10 mouse cellular contexts compared by ENCODE assay signal in genomic region chr11:71847684-71848367, GRCm38 (mm10).
DNase-seq lines count a peak whose midpoint lies in the region; ATAC-seq and TF ChIP-seq lines count a peak whose summit lies in the region.
"Had no signal": no experiment of that assay in that cellular context is flagged by ENCODE, and none has a peak within 500 bp of the region (broad histone marks: within the 10 kb centered on the region; RNA-seq: fewer than 3 reads in every experiment).

No protein-coding gene starts in this region.

- DNase-seq in hindbrain, embryonic 14.5 days (ENCODE audit: low spot score) = peak; percentile 29
- DNase-seq in hindbrain, embryonic 10.5 days (ENCODE audit: low spot score) = no peak
- DNase-seq in thymus, adult 2 months = peak; percentile 3
- no peak for DNase-seq in thymus, postnatal 14 days
- DNase-seq in retina, postnatal 7 days (ENCODE audit: low read depth, low spot score) = peak; percentile 9
- DNase-seq in urinary bladder, adult 18-20 months (ENCODE audit: low spot score in 2 of 2) = no peak
- no peak for DNase-seq in adipocyte (ENCODE audit: low spot score)

- no peak for TF ChIP-seq CTCF in thymus, adult 2 months (IDR thresholded peaks at IDR 0.05; ENCODE audit: borderline replicate concordance, control insufficient read depth, extremely low read depth, insufficient read depth, low read length, poor library complexity)
- TF ChIP-seq CTCF in cortical plate, adult 2 months (IDR thresholded peaks at IDR 0.05; ENCODE audit: extremely low read depth, insufficient read depth, low read length) = peak; percentile 70

- H3K4me3 ChIP-seq in hindbrain, embryonic 14.5 days (replicated peaks; ENCODE audit: low read length) = no peak overlapping the region
- no peak overlapping the region for H3K4me3 ChIP-seq in hindbrain, embryonic 10.5 days
- no peak overlapping the region for H3K4me3 ChIP-seq in thymus, adult 2 months (ENCODE audit: control insufficient read depth, insufficient read depth, low read length)
- H3K4me3 ChIP-seq in cortical plate, adult 2 months (ENCODE audit: insufficient read depth, low read length) = no peak overlapping the region
- H3K4me3 ChIP-seq: hindbrain, embryonic 15.5 days; midbrain, embryonic 12.5 days had no signal

- no peaks in the 10 kb centered on the region for H3K27me3 ChIP-seq in hindbrain, embryonic 14.5 days (ENCODE audit: control insufficient read depth, insufficient read depth, low read length)
- H3K27me3 ChIP-seq in hindbrain, embryonic 10.5 days (ENCODE audit: insufficient read depth, poor library complexity, severe bottlenecking) = no peaks in the 10 kb centered on the region
- no peaks in the 10 kb centered on the region for H3K27me3 ChIP-seq in thymus, adult 2 months (ENCODE audit: control insufficient read depth, insufficient read depth, low read length)
- H3K27me3 ChIP-seq: hindbrain, embryonic 15.5 days; midbrain, embryonic 12.5 days had no signal

- no peaks in the 10 kb centered on the region for H3K4me1 ChIP-seq in hindbrain, embryonic 14.5 days (replicated peaks; ENCODE audit: control insufficient read depth, insufficient read depth, low read length)
- H3K4me1 ChIP-seq in hindbrain, embryonic 10.5 days (replicated peaks) = no peaks in the 10 kb centered on the region
- H3K4me1 ChIP-seq in thymus, adult 2 months (replicated peaks; ENCODE audit: control insufficient read depth, insufficient read depth, low read length) = no peaks in the 10 kb centered on the region
- no peaks in the 10 kb centered on the region for H3K4me1 ChIP-seq in cortical plate, adult 2 months (ENCODE audit: control insufficient read depth, insufficient read depth, low read length)
- H3K4me1 ChIP-seq: midbrain, embryonic 12.5 days had no signal

- ATAC-seq in hindbrain, embryonic 14.5 days (ENCODE audit: low FRiP score) = no peak

- no peak overlapping the region for H3K9ac ChIP-seq in hindbrain, embryonic 14.5 days
- H3K9ac ChIP-seq: hindbrain, embryonic 15.5 days; midbrain, embryonic 12.5 days had no signal

- H3K9me3 ChIP-seq in hindbrain, embryonic 14.5 days (ENCODE audit: control insufficient read depth, low read length) = no peaks in the 10 kb centered on the region
- no peaks in the 10 kb centered on the region for H3K9me3 ChIP-seq in hindbrain, embryonic 10.5 days
- H3K9me3 ChIP-seq: hindbrain, embryonic 15.5 days; midbrain, embryonic 12.5 days had no signal

- H3K4me2 ChIP-seq in hindbrain, embryonic 14.5 days (replicated peaks) = no peak overlapping the region
- H3K4me2 ChIP-seq: hindbrain, embryonic 15.5 days; midbrain, embryonic 12.5 days had no signal

- no peak overlapping the region for H3K27ac ChIP-seq in hindbrain, embryonic 14.5 days
- H3K27ac ChIP-seq in hindbrain, embryonic 10.5 days = no peak overlapping the region
- H3K27ac ChIP-seq in thymus, adult 2 months (ENCODE audit: control insufficient read depth, insufficient read depth, low read length) = no peak overlapping the region
- no peak overlapping the region for H3K27ac ChIP-seq in cortical plate, adult 2 months (ENCODE audit: insufficient read depth, low read length)
- H3K27ac ChIP-seq: hindbrain, embryonic 15.5 days; midbrain, embryonic 12.5 days had no signal

- 54% methylated on average over 9 of the region's 9 CpGs for WGBS in hindbrain, embryonic 14.5 days
- 67% methylated on average over 9 of the region's 9 CpGs for WGBS in hindbrain, embryonic 10.5 days
- WGBS in thymus, adult 2 months = 70% methylated on average over 9 of the region's 9 CpGs

- TF ChIP-seq POLR2A in thymus, adult 2 months (IDR thresholded peaks at IDR 0.05; ENCODE audit: control insufficient read depth, extremely low read depth, insufficient read depth, low read length, poor library complexity) = no peak
- TF ChIP-seq POLR2A in cortical plate, adult 2 months (IDR thresholded peaks at IDR 0.05; ENCODE audit: extremely low read depth, insufficient read depth, low read length) = no peak

- no peaks in the 10 kb centered on the region for H3K36me3 ChIP-seq in hindbrain, embryonic 14.5 days (replicated peaks; ENCODE audit: control insufficient read depth, insufficient read depth)
- no peaks in the 10 kb centered on the region for H3K36me3 ChIP-seq in hindbrain, embryonic 10.5 days
- no peaks in the 10 kb centered on the region for H3K36me3 ChIP-seq in thymus, adult 2 months (ENCODE audit: control insufficient read depth, insufficient read depth, low read length)
- H3K36me3 ChIP-seq: hindbrain, embryonic 15.5 days; midbrain, embryonic 12.5 days had no signal

Comparison
In these comparisons a context has a peak if more than half of its experiments do, and no peak if none do; other contexts are left out.
1. DNase-seq: peak in hindbrain, embryonic 14.5 days (single experiment), thymus, adult 2 months (single experiment) and retina, postnatal 7 days (single experiment); none in hindbrain, embryonic 10.5 days (single experiment), thymus, postnatal 14 days (single experiment), urinary bladder, adult 18-20 months (0 of 2) and adipocyte (single experiment).